Mouse (Mus musculus) forebrain, embryonic 14.5 days (tissue): ENCODE measurements around the gene Usp18. TPM values are rescaled to one million over a fixed set of nuclear protein-coding genes. Genes with fewer than 3 reads are reported as not detected.

Experiments used
- ATAC-seq: fragments of 200-750 bp; cut with Nextera tagmentation; 2 replicates; pipeline ENCODE4 v1.8.0; 2017; ENCODE audit warnings: mild to moderate bottlenecking, moderate library complexity
- DNase-seq: peaks from one replicate; pipeline ENCODE4 v3.0.0-alpha.2; 2015; ENCODE audit warnings: low spot score
- H3K27ac ChIP-seq: fragments of 300-500 bp; sonication (generic); 2 replicates; pipeline ENCODE4 v1.5.1; 2014; ENCODE audit warnings: low read depth, mild to moderate bottlenecking, control low read depth, low read length, moderate library complexity
- H3K27me3 ChIP-seq: fragments of 300-500 bp; sonication (generic); replicated peaks from 2 replicates; pipeline ENCODE4 v1.6.1; 2014; ENCODE audit warnings: low read length, control low read depth, mixed read lengths; ENCODE audit not compliant: control insufficient read depth, insufficient read depth
- H3K36me3 ChIP-seq: fragments of 300-500 bp; sonication (generic); 2 replicates; pipeline ENCODE4 v1.6.1; 2014; ENCODE audit warnings: low read length, control low read depth; ENCODE audit not compliant: control insufficient read depth, insufficient read depth
- H3K4me1 ChIP-seq: fragments of 300-500 bp; sonication (generic); 2 replicates; pipeline ENCODE4 v1.6.1; 2014; ENCODE audit warnings: antibody characterized with exemption, low read length, control low read depth; ENCODE audit not compliant: control insufficient read depth, insufficient read depth
- H3K4me2 ChIP-seq: fragments of 300-500 bp; sonication (generic); 2 replicates; pipeline ENCODE4 v1.6.1; 2014; ENCODE audit warnings: mild to moderate bottlenecking, control low read depth, low read length
- H3K4me3 ChIP-seq: fragments of 300-500 bp; sonication (generic); 2 replicates; pipeline ENCODE4 v1.5.1; 2014; ENCODE audit warnings: low read depth, low read length, control low read depth
- H3K9ac ChIP-seq: fragments of 300-500 bp; sonication (generic); 2 replicates; pipeline ENCODE4 v1.6.1; 2014; ENCODE audit warnings: mild to moderate bottlenecking, low read length, control low read depth, moderate library complexity
- H3K9me3 ChIP-seq: fragments of 300-500 bp; sonication (generic); replicated peaks from 2 replicates; pipeline ENCODE4 v1.6.1; 2016; ENCODE audit warnings: low read length, control low read depth, mixed read lengths; ENCODE audit not compliant: control insufficient read depth
- WGBS: fragments of 180-500 bp; shearing (Covaris S2); extraction: QIAGEN DNeasy Blood & Tissue Kit; methylation state at CpG from one replicate; pipeline ENCODE4 v1.1.7; 2014; 5-methylcytosine and 5-hydroxymethylcytosine counted together
- polyA plus RNA-seq: library from polyadenylated mRNA; unstranded; fragments of >200 nt; fragmentation: Nextera tagmentation; extraction: Ambion mirVana; gene quantifications from 2 replicates; pipeline ENCODE4 v1.2.1, GENCODE M21; 2014

Usp18 gene
- polyA plus RNA-seq, 1 experiment from 2014 or later = 0.76 TPM

DNA sequence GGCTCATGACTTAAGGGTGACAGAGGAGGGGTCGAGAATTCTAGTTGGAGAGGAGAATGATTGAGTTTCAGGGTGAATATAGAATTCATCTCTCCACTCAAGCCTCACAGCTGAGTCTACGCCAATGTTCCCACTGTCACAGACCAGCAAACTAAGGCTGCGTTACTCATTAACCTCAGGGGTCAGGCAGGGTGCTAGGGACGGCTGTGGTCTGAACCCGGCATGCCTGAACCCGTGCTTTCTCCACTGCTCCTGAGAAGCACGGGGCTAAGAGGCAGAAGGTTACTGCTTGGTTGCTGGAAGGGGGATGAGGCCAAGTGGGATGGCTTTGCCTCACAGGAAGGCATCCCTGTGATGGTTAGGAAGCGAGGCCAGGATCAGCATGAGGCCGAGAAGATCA, 54.8 kb downstream of the Usp18 start:
- Histone ChIP-seq H3K36me3 (no peaks in the 10 kb centered on the region), H3K27me3 (no peaks in the 10 kb centered on the region), H3K9ac (no peak overlapping the region), H3K4me1 (no peaks in the 10 kb centered on the region), H3K4me2 (no peak overlapping the region), H3K4me3 (no peak overlapping the region), H3K9me3 (no peaks in the 10 kb centered on the region), H3K27ac (no peak overlapping the region)
- no peak for ATAC-seq
- DNase-seq = no peak
- 67% methylated on average over 9 of the region's 9 CpGs for WGBS

GRCm38 (mm10) chr6:121303466-121304220, 57.9 kb downstream of the Usp18 start:
- Histone ChIP-seq H3K4me2 (no peak overlapping the region), H3K9ac (no peak overlapping the region), H3K9me3 (no peaks in the 10 kb centered on the region), H3K36me3 (no peaks in the 10 kb centered on the region), H3K4me3 (no peak overlapping the region), H3K27me3 (no peaks in the 10 kb centered on the region), H3K4me1 (no peaks in the 10 kb centered on the region), H3K27ac (no peak overlapping the region)
- no peak for DNase-seq
- WGBS = 73% methylated on average over 10 of the region's 10 CpGs
- no peak for ATAC-seq

- no peak for DNase-seq
- no peak overlapping the region for H3K27ac ChIP-seq
- H3K4me2 ChIP-seq = no peak overlapping the region
- no peak for ATAC-seq
- WGBS = 82% methylated on average over 9 of the region's 9 CpGs
- H3K27me3 ChIP-seq = no peaks in the 10 kb centered on the region
- no peaks in the 10 kb centered on the region for H3K9me3 ChIP-seq
- H3K4me3 ChIP-seq = no peak overlapping the region
- no peak overlapping the region for H3K9ac ChIP-seq
- no peaks in the 10 kb centered on the region for H3K36me3 ChIP-seq
- H3K4me1 ChIP-seq = no peaks in the 10 kb centered on the region
Measured at GRCm38 (mm10) chr6:121304630-121305029, 58.9 kb downstream of the Usp18 start.

DNA sequence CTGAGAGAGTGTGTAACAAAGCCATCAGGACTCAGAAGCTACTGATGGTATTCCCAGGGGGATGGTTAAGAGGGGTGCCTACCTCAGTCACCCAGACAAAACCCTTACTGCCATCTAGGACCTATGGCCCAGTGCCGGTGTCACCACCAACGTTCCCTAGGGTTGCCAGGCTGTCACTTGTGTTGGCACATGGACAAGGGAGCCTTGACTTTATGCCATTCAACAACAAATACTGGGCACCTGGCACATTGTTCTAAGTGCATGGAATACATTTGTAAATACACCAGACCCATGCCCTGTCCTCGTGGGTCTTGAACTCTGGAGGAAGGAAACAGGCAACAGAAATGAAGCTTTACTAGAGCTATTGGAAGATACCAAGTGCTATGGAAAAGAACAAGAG, 59.9 kb downstream of the Usp18 start:
- no peak for ATAC-seq
- Histone ChIP-seq H3K4me3 (no peak overlapping the region), H3K4me1 (no peaks in the 10 kb centered on the region), H3K4me2 (no peak overlapping the region), H3K27me3 (no peaks in the 10 kb centered on the region), H3K9ac (no peak overlapping the region), H3K9me3 (no peaks in the 10 kb centered on the region), H3K36me3 (no peaks in the 10 kb centered on the region), H3K27ac (no peak overlapping the region)
- 90% methylated on average over 3 of the region's 3 CpGs for WGBS
- no peak for DNase-seq

GRCm38 (mm10) chr6:121310984-121311383, 65.3 kb downstream of the Usp18 start:
- Histone ChIP-seq H3K4me3 (no peak overlapping the region), H3K4me1 (no peaks in the 10 kb centered on the region), H3K27ac (no peak overlapping the region), H3K4me2 (no peak overlapping the region), H3K9ac (no peak overlapping the region), H3K9me3 (no peaks in the 10 kb centered on the region), H3K27me3 (no peaks in the 10 kb centered on the region), H3K36me3 (no peaks in the 10 kb centered on the region)
- no peak for DNase-seq
- no peak for ATAC-seq
- WGBS = 90% methylated on average over 6 of the region's 6 CpGs

DNA sequence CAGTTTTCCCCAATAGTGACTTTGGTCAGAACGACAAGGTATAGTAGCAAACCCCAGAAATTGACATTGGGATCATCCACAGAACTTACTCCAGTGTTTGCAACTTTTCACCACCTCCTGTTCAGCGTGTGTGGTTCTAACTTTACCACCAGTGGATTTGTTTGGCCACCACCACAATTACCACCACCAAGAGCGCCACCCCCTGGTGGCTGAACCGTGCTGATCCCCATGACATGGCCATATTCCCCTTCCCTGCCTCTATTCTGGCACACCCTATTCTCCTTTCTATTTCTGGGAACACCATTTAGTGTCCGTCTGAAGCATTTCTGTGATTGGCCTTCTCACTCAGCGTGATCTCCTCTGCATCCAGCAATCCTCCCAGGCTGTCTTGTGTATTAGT, 73.4 kb downstream of the Usp18 start:
- Histone ChIP-seq H3K9ac (no peak overlapping the region), H3K4me3 (no peak overlapping the region), H3K36me3 (no peaks in the 10 kb centered on the region), H3K4me2 (no peak overlapping the region), H3K27me3 (no peaks in the 10 kb centered on the region), H3K9me3 (no peaks in the 10 kb centered on the region), H3K27ac (no peak overlapping the region), H3K4me1 (no peaks in the 10 kb centered on the region)
- WGBS = 73% methylated on average over 6 of the region's 6 CpGs
- ATAC-seq = no peak
- no peak for DNase-seq

Other genes with a start within 250 kb of the Usp18 start
- gene Mical3, start 114.9 kb upstream of the Usp18 start, polyA plus RNA-seq = 19.4 and 34.0 TPM in 2 replicates
- gene Pex26, start 62.2 kb upstream of the Usp18 start, polyA plus RNA-seq = 12.7 and 16.4 TPM in 2 replicates
- gene Tuba8, start 35.2 kb upstream of the Usp18 start, polyA plus RNA-seq = 0.22 and 0.33 TPM in 2 replicates
- gene Slc6a13, start 54.3 kb downstream of the Usp18 start, polyA plus RNA-seq = 20.3 and 30.9 TPM in 2 replicates
- gene Slc6a12, start 97.2 kb downstream of the Usp18 start, polyA plus RNA-seq = 0.66 and 0.75 TPM in 2 replicates
- gene Iqsec3, start 227.8 kb downstream of the Usp18 start, polyA plus RNA-seq = 2.9 and 4.8 TPM in 2 replicates